Mouse (Mus musculus) megakaryocyte, embryonic 14.5 days (primary cell): Measurements from ENCODE around the gene Pclo.

ENCODE experiments used
- FLI1 ChIP-seq: IDR thresholded peaks from 2 replicates; pipeline ENCODE4 v1.6.1; 2012; ENCODE audit warnings: low read length, inconsistent platforms, mixed read lengths
- GATA1 ChIP-seq: IDR thresholded peaks from 3 replicates; pipeline ENCODE4 v1.6.1; 2012; ENCODE audit warnings: mixed read lengths, low read length, inconsistent platforms, borderline replicate concordance

- TF ChIP-seq GATA1 = no peak
- TF ChIP-seq FLI1 = no peak
These were observed 318.6 kb downstream of the Pclo start for GRCm38 (mm10) chr5:14833165-14833860.
